Mouse (Mus musculus) testis, adult 2 months (tissue): ENCODE results near the gene Gmeb2. TPM values are rescaled to one million over a fixed set of nuclear protein-coding genes. Genes with fewer than 3 reads are reported as not detected.
A peak's percentile ranks its signal among the peaks of the same experiment; 100 is the strongest.
"Not testable (repeated sequence)": the region's sequence is repeated elsewhere in the genome, so short reads cannot be mapped to it uniquely, and the experiment has no call there.

ENCODE experiments used
- H3K27ac ChIP-seq: fragments of 200-500 bp; 2 replicates; pipeline ENCODE4 v1.5.1; 2012; ENCODE audit warnings: low read depth, low read length; ENCODE audit not compliant: control insufficient read depth, insufficient read depth
- H3K27me3 ChIP-seq: fragments of 200-500 bp; 2 replicates; pipeline ENCODE4 v1.6.1; 2012; ENCODE audit warnings: mild to moderate bottlenecking, low read length, moderate library complexity; ENCODE audit not compliant: control insufficient read depth, insufficient read depth
- H3K36me3 ChIP-seq: fragments of 200-500 bp; 2 replicates; pipeline ENCODE4 v1.6.1; 2012; ENCODE audit warnings: mild to moderate bottlenecking, low read length; ENCODE audit not compliant: control insufficient read depth, insufficient read depth
- H3K4me1 ChIP-seq: fragments of 200-500 bp; 2 replicates; pipeline ENCODE4 v1.6.1; 2012; ENCODE audit warnings: low read length; ENCODE audit not compliant: control insufficient read depth, insufficient read depth
- H3K4me3 ChIP-seq: fragments of 200-500 bp; 2 replicates; pipeline ENCODE4 v1.5.1; 2012; ENCODE audit warnings: low read depth, mild to moderate bottlenecking, low read length, moderate library complexity, mixed read lengths; ENCODE audit not compliant: control insufficient read depth
- CTCF ChIP-seq: fragments of 200-500 bp; IDR thresholded peaks from 2 replicates; pipeline ENCODE4 v1.5.1; 2012; ENCODE audit warnings: low read depth, mild to moderate bottlenecking, inconsistent platforms, low read length, moderate library complexity; ENCODE audit not compliant: control insufficient read depth, insufficient read depth, insufficient replicate concordance
- POLR2A ChIP-seq: fragments of 200-500 bp; IDR thresholded peaks from 2 replicates; pipeline ENCODE4 v1.6.1; 2012; ENCODE audit warnings: low read depth, mild to moderate bottlenecking, inconsistent platforms, low read length, moderate library complexity; ENCODE audit not compliant: control insufficient read depth
- polyA plus RNA-seq: library from polyadenylated mRNA; depleted of rRNA; stranded (reverse); fragments of >200 nt; gene quantifications from 2 replicates; pipeline ENCODE4 v1.2.3, GENCODE M21; 2012; rRNA removed

Gene Gmeb2
- 10.2 and 10.6 TPM in 2 replicates for polyA plus RNA-seq

DNA sequence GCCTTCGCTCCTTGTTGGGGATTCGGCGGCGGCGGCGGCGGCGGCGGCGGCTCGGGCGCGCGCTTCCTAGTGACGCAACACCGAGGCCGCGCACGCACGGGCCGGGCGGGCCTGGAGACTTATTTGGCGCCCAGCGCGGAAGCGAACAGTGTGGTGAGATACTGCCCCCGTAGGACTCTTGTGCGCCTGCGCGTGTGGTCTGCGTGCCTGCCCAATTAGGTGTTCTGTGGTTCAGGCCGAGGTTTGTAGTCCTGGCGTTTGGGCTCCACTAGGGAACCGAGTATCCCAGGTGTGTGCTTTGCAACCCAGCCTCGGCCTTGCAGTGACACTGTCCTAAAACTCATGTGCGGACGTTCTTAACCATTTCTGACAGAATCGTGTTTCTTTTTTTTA is at the start of gene Gmeb2:
Gene Gmeb2 (minus strand): TSS at position 78 of the 393 bp plus-strand sequence.
- H3K4me1 ChIP-seq, H3K36me3 ChIP-seq, H3K27me3 ChIP-seq: not testable (repeated sequence)
- Histone ChIP-seq H3K27ac (peak within 1 kb of the TSS; percentile 91), H3K4me3 (peak within 1 kb of the TSS; percentile 90)
- TF ChIP-seq POLR2A (peak; percentile 54; the same call in 1 of the 2 replicates), CTCF (peak; percentile 14; the same call in 1 of the 2 replicates)

DNA sequence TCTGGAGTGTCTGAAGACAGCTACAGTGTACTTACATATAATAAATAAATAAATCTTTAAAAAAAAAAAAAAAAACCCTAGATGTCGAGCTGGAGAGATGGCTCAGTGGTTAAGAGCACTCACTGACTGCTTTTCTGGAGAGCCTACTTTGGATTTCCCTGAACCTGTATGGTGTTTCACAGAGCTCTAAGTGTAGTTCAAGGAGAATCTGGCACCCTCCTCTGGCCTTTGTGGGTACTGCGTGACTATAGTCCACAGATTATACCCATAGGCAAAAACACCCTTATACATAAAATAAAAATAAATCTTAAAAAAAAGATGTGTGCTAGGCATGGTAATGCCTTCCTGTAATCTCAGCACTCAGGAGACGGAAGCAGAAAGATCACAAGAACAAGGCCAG is 46.2 kb upstream of the Gmeb2 start:
- H3K27me3 ChIP-seq, result no peaks in the 10 kb centered on the region
- peaks cover 1% of the 10 kb centered on the region for H3K36me3 ChIP-seq
- H3K4me3 ChIP-seq, result no peak overlapping the region
- no peaks in the 10 kb centered on the region for H3K4me1 ChIP-seq
- TF ChIP-seq POLR2A, result no peak
- TF ChIP-seq CTCF, result no peak
- no peak overlapping the region for H3K27ac ChIP-seq

DNA sequence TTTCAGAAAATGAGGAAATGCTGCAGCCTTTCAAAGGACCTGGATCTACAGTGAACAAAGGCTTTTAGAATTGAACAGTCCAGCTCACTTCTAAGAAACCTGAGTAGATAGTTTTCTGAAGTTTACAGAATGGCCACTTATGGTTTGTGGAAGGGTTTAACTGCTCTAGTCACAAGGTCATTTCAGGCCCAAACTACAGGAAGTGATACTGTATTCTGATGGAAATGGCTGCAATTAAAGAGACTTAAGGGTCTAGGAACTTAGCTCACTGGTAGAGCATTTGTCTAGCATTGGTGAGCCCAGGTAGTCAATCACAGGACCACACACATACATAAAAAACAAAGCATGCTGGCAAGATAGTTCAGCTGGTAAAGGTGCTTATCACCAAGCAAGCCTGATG is 44.7 kb upstream of the Gmeb2 start:
- peaks cover 1% of the 10 kb centered on the region for H3K36me3 ChIP-seq
- H3K4me1 ChIP-seq, result no peaks in the 10 kb centered on the region
- H3K27ac ChIP-seq, result no peak overlapping the region
- H3K4me3 ChIP-seq, result no peak overlapping the region
- TF ChIP-seq POLR2A (no peak), CTCF (no peak)
- H3K27me3 ChIP-seq, result no peaks in the 10 kb centered on the region

DNA sequence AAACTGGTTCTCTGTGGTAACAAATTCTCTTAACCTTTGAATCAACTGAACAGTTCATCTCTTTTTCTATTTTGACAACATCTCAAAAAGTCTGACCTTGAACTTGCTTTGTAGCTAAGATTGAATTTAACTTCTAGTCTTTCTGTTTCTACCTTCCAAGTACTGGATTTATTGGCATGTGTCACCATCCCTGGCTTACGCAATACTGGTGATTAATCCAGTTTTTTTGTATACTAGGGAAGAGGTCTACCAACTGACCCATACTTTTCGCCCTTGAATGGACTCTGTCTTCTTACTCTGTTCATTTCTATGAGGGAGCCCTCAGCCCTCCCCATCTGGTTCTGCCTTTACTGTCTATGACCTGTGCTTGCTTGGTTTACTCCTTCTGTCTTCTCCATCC is 38.3 kb upstream of the Gmeb2 start:
- Histone ChIP-seq H3K36me3 (peaks cover 7% of the 10 kb centered on the region), H3K4me3 (no peak overlapping the region), H3K4me1 (no peaks in the 10 kb centered on the region), H3K27me3 (no peaks in the 10 kb centered on the region), H3K27ac (no peak overlapping the region)
- TF ChIP-seq POLR2A (no peak), CTCF (no peak)

DNA sequence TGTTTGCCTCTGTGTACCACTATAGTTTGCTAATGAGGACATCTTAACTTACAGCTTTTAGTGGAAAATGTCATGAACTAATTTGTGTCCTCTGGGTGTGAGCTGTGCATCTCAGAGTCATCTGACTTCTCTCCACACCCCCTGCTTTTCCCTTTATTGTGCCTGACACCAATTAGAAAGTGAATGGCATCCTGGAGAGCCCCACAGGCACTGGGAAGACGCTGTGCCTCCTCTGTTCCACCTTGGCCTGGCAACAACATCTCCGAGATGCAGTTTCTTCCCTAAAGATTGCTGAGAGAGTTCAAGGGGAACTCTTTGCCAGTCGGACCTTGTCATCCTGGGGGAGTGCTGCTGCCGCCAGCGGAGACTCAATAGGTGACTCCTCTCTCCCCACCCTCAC is 34.3 kb upstream of the Gmeb2 start:
- Histone ChIP-seq H3K4me3 (no peak overlapping the region), H3K36me3 (peaks cover 7% of the 10 kb centered on the region), H3K27me3 (no peaks in the 10 kb centered on the region), H3K4me1 (peaks cover 7% of the 10 kb centered on the region), H3K27ac (no peak overlapping the region)
- no peak for TF ChIP-seq POLR2A

DNA sequence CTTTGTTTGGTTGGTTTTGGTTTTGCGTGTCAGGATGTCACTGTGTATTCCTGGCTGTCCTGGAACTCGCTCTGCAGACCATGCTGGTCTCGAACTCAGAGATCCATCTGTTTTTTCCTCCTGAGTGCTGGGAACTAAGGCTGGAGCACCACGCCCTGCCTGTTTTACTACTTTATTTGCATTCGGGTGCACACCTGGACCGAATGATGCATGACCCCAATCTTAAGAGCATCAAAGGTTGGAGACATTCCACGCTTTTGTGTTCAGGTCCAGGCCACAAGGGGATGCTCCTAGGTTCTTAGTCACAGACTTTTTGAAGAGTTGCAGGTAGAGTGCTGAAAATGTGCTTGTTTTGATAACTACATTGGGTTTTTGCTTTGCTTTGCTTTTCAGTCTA is 32.3 kb upstream of the Gmeb2 start:
- Histone ChIP-seq H3K4me3 (peak overlapping the region; percentile 100), H3K27me3 (no peaks in the 10 kb centered on the region), H3K4me1 (peaks cover 7% of the 10 kb centered on the region), H3K36me3 (peaks cover 7% of the 10 kb centered on the region), H3K27ac (peak overlapping the region; percentile 96)
- no peak for TF ChIP-seq POLR2A

DNA sequence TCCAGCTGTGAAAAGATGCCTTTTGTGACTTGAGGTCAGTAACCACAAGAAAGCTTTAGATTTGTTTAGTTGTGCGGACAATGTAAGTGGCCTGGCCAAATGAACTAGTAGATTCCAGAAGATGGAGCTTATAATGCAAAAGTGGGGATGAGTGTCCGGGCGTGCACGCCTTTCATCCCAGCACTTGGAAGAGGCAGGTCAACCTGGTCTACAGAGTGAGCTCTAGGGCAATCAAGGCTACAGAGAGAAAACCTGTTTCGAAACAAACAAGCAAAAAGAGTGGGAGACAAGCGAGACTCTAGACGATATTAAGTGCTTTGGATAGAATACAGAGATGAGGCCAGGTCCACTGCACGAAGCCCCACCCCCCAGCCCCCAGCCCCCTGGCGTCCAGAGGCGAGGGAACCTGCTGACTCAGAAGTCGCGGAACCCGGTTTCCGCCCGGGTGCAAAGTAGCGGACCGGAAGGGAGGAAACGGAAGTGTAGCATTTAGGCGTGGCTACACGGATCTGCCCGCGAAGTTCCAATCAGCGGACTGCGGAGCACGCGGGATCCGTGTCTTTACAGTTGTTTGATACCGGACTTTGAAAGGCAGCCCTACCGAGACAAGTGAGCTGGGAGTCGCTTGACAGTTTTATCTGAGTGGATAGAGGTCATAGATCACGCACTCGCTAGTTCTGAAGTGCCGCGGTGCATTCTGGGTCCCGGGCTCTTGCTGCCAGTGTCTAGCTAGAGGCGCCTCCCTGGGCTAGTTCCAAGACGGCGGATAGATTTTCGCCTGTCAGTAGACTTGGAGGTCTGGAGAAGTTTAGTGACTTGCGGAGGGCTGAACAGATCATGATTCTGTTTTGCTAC is 31.6 kb upstream of the Gmeb2 start, which contains the start of gene Rtel1:
Gene Rtel1 (plus strand): TSS at position 492 of the 855 bp plus-strand sequence.
- peaks cover 7% of the 10 kb centered on the region for H3K4me1 ChIP-seq
- H3K27ac ChIP-seq, result peak within 1 kb of the TSS; percentile 96
- no peaks in the 10 kb centered on the region for H3K27me3 ChIP-seq
- H3K36me3 ChIP-seq, result peaks cover 5% of the 10 kb centered on the region
- H3K4me3 ChIP-seq, result peak within 1 kb of the TSS; percentile 100
- TF ChIP-seq POLR2A (peak; percentile 77; the same call in 1 of the 2 replicates), CTCF (no peak)
